Mouse (Mus musculus) induced T-regulatory cell, adult 2 months (primary cell): ENCODE results near the gene Coq9.
"Not testable (repeated sequence)": the region's sequence is repeated elsewhere in the genome, so short reads cannot be mapped to it uniquely, and the experiment has no call there.

Experiments used
- DNase-seq: peaks from one replicate; pipeline ENCODE4 v3.0.0-alpha.2; 2012; ENCODE audit warnings: low read depth

Gene Coq9

GRCm38 (mm10) chr8:94822637-94823560, 15.2 kb upstream of the Coq9 start:
- DNase-seq = peak; percentile 67

GRCm38 (mm10) chr8:94825170-94825569, 13.0 kb upstream of the Coq9 start:
- DNase-seq = no peak

DNA sequence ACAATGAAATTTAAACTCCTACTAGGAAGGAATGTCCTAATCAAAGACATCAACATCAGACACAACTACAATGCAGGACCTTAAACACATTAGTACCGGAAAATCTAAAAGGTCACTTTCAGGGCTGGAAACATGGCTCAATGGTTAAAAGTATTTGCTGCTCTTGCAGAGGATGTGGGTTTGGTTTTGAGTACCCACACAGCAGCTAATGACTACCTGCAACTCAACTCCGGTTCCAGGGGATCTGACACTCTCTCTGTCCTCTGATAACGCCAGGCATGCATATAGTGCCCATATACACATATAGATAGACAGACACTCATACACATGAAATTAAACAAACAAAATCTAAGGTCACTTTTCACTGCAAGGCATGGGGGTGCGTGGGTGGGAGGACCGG, 11.9 kb upstream of the Coq9 start:
- peak; percentile 41 for DNase-seq

DNA sequence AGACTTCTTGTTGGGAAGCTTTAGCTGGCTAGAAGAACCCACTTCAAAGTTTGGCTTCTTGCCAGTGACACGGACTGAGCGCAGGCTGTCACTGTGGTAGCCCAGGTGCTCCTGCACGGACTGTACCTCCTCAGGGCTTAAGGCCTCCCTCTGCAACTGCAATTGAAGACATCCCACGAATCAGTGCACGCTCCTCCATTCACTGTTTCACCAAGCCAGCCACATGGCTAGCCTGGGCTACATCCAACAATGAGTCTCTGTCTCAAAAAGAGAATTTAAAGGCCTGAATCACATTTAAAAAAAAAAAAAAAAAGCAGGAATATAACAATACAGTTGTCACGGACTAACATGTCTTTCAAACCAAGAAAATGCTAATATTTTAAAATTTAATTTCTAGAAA, 9.8 kb upstream of the Coq9 start:
- peak; percentile 49 for DNase-seq

- DNase-seq = not testable (repeated sequence)
Observed at GRCm38 (mm10) chr8:94833901-94834405, 4.2 kb upstream of the Coq9 start.

- not testable (repeated sequence) for DNase-seq
Observed at GRCm38 (mm10) chr8:94835751-94836150, 2.4 kb upstream of the Coq9 start.

DNA sequence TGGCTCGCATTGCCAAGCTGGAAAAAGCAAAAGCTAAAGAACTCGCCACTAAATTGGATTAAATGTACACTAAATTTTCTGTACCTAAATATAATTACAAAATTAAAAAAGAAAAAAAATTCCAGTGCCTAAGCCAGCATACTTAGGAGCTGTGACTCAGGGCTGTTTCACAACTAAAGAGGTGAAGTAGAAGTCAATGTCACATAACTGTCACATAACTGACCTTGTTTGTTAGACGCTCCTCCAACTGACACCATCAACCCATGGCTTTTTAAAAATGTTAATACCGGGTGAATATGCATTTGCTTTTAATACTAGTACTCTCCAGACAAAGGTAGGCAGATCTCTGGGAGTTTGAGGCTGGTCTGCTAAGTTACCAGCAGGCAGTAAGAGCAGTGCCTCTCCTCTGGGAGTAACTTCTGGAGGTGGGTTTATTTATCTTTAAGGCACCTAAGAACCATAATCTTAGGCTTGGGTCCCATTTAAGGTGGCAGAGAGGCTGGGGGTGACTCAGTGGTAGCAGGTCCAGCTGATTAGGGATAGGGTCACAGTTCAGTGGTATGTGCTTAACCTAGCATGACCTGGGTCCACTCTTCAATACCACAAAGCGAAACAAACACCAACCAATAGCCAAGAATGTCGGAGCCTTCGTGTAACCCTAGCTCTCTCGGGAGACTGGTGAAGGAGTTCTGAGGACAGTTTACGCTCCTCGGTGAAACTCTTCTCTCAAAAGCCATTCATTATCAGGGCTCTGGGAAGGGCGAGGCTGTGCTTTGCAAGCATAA, 1.5 kb upstream of the Coq9 start:
- DNase-seq = no peak

DNA sequence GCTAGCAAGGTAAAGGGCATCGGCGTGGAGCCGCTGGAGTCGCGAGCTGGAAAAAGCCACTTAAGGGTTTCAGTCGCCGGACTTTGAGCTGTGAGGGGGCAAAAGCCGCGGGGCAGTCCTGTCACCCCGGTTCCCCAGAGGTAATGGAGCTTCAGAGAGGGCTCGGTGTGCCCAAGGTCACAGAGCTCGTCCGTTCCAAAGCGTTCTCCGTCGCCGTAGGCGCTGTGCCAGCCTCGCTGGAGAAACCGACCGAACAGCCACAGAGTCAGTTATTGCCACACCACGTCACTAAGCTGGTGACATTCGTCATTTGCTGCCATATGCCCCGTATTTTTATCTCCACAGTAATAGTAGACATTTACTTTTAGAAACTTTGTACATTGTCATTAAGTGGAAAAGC, 479 bp downstream of the Coq9 start:
- DNase-seq = peak; percentile 80

- DNase-seq = no peak
Observed at GRCm38 (mm10) chr8:94841183-94841582, 3.1 kb downstream of the Coq9 start.

DNA sequence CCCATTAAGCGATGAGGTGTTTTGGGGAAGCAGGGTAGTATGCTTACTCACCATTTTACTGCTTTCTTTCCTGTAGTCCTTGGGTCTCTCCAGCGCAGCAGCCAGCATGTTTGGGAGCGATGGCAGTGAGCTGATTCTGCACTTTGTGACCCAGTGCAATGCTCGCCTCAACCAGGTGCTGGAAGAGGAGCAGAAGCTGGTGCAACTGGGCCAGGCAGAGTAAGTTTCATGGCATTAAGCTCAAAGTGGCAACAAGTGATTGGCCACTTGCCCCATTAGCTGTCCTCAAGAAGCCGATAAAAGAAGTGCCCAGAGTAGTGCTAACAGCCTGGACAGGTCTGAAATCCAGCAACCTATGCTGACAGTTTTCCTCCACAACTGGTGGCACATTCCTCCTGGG, 11.9 kb downstream of the Coq9 start:
- no peak for DNase-seq

- DNase-seq = not testable (repeated sequence)
Observed at GRCm38 (mm10) chr8:94854761-94855160, 16.6 kb downstream of the Coq9 start.

GRCm38 (mm10) chr8:94857011-94857345, 18.9 kb downstream of the Coq9 start:
- no peak for DNase-seq

DNA sequence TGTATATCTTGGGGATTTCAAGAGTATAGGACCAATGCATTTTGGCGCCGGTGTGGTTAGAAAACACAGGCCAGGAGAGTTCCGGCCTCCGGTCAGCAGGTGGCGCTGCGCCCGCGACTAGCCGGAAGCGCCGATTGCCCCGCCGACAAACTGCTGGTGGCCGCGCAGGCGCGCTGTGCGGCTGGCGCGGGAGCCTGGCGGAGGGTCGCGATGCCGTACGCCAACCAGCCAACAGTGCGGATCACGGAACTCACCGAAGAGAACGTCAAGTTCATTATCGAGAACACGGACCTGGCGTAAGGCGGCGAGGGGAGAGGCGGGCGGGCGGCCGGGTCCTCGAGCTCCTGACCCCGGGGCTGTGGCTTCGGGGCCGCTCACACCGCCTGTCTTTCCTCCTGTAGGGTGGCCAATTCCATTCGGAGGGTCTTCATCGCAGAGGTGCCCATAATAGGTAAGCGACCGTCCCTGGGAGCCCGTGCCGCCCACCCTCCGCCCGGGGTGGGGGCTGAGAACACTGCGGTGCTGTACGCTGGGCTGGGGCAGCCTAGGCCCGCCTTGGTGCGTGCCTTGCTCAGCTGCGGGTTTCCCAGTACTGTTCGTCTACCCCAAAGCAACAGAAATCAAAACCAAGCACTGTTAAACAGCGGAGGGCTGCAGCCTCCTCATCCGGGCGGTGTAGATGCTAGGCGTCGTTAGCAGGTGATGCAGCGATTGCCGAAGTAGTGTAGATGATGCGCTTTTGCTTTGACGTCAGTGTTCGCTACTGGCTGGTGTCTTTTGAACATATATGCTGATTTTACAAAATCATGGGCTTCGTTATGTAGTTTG, 19.4 kb downstream of the Coq9 start, which contains the start of gene Polr2c:
Gene Polr2c, plus strand, starts transcription at position 105 of the 828 bp plus-strand sequence.
- DNase-seq = peak; percentile 93

DNA sequence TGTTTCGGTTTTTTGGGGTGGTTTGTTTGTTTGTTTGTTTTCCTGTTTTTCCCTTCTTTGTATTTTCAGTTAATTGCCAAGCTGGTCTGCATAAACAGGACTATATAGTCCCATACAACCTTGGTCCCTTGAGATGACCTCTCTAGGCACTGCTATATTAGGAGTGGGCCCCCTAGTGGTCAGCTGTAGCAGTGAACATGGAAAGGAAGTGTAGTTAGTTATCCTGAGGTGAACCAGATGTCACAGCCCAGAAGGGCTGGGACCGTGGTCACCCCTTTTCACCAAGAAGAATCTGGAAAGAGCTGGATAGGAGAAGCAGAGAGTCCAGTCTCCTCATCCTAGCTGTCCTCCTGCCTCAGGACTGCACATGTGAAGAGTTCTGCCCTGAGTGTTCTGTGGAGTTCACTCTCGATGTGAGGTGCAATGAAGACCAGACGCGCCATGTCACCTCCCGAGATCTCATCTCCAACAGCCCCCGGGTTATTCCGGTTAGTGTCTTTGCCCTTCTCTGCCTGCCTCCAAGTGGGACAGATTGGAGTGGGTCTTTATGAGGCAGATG, 23.3 kb downstream of the Coq9 start:
- DNase-seq = peak; percentile 86

DNA sequence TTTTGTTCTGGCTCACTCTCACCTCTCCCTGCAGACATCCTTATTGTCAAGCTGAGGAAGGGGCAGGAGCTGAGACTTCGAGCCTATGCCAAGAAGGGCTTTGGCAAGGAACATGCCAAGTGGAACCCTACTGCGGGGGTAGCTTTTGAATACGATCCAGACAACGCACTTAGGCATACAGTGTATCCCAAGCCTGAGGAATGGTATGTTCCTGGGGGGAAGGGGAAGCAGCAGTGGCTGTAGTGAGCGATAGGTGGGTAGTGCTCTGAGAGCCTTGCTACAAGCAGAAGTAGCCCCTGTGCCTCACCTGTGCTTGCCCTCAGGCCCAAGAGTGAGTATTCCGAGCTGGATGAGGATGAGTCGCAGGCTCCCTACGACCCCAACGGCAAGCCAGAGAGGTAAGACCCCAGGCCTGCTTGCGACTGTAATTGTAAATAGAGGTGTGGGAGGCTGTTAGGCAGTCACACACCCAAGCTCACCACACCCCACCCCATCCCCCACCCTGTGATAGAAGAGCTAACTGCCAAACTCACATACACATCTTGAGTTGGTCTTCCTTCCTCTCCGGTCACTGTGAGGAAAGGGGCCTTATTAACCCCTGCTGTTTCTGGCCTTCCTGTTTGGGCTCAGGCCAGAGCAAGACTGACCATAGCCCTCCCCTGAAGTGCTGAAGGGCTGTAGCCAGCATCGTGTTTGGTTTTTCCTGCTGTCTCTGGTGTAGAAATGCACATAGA, 24.5 kb downstream of the Coq9 start:
- DNase-seq = no peak

- no peak for DNase-seq
Observed at GRCm38 (mm10) chr8:94863897-94864673, 26.0 kb downstream of the Coq9 start.

DNA sequence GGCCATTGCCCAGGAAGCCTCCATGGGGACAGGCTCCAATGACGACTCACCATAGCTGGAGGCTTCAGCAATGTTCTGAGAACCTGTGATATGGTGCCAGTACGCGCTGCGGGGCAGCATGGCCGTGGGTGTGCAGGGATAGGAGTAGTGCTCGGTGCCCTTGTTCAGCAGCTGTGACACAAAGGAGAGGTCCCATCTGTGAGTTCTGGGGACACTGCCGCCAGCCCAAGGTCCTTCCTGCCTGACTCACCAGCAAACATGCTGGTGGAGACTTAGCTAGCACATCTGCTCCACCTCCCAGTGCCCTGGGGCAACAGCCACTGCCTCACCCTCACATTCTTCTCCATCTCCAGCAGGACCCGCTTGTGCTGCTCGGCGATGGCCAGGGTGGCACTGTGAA, 27.2 kb downstream of the Coq9 start:
- no peak for DNase-seq

DNA sequence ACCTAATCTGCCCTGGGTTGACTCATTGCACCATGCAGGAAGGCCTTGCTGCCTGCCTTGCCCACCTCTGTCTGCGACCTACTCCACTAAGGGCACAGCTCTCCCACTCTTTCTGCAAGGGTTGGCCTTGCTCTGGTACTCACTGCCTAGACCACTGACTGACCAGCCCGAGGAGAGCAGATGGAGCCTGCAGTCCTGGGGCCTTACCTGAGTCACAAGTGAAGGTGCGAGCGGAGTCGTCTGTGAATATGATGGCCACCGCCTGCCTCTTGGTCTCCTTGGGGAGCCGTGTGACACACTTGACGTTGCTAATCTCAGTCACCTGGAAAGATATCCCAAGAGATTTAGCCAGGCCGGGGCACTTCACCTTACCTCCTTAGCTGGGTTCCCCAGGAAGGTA, 28.8 kb downstream of the Coq9 start:
- no peak for DNase-seq

- DNase-seq = no peak
Observed at GRCm38 (mm10) chr8:94869146-94869545, 31.0 kb downstream of the Coq9 start.

DNA sequence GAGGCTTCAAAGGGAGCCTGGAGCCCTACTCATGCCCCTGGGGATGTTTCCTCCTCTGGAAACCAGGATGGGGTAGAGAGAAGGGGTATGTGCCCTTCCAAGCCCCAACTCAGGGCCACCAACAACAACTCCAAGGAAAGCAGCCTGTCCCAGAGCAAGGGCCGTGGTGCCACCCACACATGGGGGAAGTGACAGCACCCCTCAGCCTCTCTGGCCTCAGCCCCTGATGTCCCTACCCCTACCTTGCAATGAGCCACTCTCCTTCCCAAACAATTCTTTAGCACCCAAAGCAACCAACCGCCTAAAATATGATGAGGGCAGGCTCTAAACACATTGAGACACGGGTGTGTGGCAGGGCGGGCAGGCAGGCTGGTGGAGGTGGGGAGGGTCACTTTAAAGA, 31.9 kb downstream of the Coq9 start:
- no peak for DNase-seq
